Mouse (Mus musculus) E14TG2a.4 (cell line): ENCODE data around the gene Rnh1.

ENCODE experiments used
- H3K27me3 ChIP-seq: 2 replicates; pipeline ENCODE4 v1.6.1; 2014; ENCODE audit warnings: low read length, control low read depth; ENCODE audit not compliant: insufficient read depth
- H3K36me3 ChIP-seq: 2 replicates; pipeline ENCODE4 v1.6.1; 2014; ENCODE audit warnings: low read length, control low read depth; ENCODE audit not compliant: insufficient read depth
- H3K4me1 ChIP-seq: replicated peaks from 2 replicates; pipeline ENCODE4 v1.6.1; 2014; ENCODE audit warnings: low read depth, low read length, control low read depth
- H3K4me3 ChIP-seq: replicated peaks from 2 replicates; pipeline ENCODE4 v1.5.1; 2014; ENCODE audit warnings: mild to moderate bottlenecking, low read length
- H3K9me3 ChIP-seq: 2 replicates; pipeline ENCODE4 v1.6.1; 2014; ENCODE audit warnings: low read length, control low read depth
- CTCF ChIP-seq: conservative IDR thresholded peaks from 2 replicates; pipeline ENCODE4 v1.5.1; 2014; ENCODE audit warnings: low read length
- NANOG ChIP-seq: IDR thresholded peaks from 2 replicates; pipeline ENCODE4 v1.6.1; 2014; ENCODE audit warnings: borderline replicate concordance, low read length, mixed read lengths
- POU5F1 ChIP-seq: IDR thresholded peaks from 2 replicates; pipeline ENCODE4 v1.6.1; 2014; ENCODE audit warnings: low read length, borderline replicate concordance

The Rnh1 gene

GRCm38 (mm10) chr7:141131904-141132755 lies 40.5 kb downstream of the Rnh1 start:
- TF ChIP-seq CTCF (no peak), NANOG (no peak), POU5F1 (no peak)
- Histone ChIP-seq H3K36me3 (peaks cover 45% of the 10 kb centered on the region), H3K9me3 (no peaks in the 10 kb centered on the region), H3K4me3 (peak overlapping the region; percentile 91), H3K4me1 (peaks cover 67% of the 10 kb centered on the region), H3K27me3 (no peaks in the 10 kb centered on the region)

GRCm38 (mm10) chr7:141131024-141131820 lies 41.4 kb downstream of the Rnh1 start:
- Histone ChIP-seq H3K27me3 (no peaks in the 10 kb centered on the region), H3K4me3 (peak overlapping the region; percentile 91), H3K9me3 (no peaks in the 10 kb centered on the region), H3K36me3 (peaks cover 36% of the 10 kb centered on the region), H3K4me1 (peaks cover 73% of the 10 kb centered on the region)
- TF ChIP-seq NANOG (no peak), POU5F1 (no peak), CTCF (no peak)

- Histone ChIP-seq H3K27me3 (no peaks in the 10 kb centered on the region), H3K36me3 (no peaks in the 10 kb centered on the region), H3K9me3 (no peaks in the 10 kb centered on the region), H3K4me3 (peak overlapping the region; percentile 79), H3K4me1 (peaks cover 79% of the 10 kb centered on the region)
- TF ChIP-seq POU5F1 (no peak), CTCF (no peak), NANOG (no peak)
Observed at GRCm38 (mm10) chr7:141123517-141123856, 49.2 kb downstream of the Rnh1 start.

- Histone ChIP-seq H3K27me3 (no peaks in the 10 kb centered on the region), H3K36me3 (no peaks in the 10 kb centered on the region), H3K4me1 (peaks cover 84% of the 10 kb centered on the region), H3K4me3 (peak overlapping the region; percentile 79), H3K9me3 (no peaks in the 10 kb centered on the region)
- TF ChIP-seq POU5F1 (no peak), CTCF (no peak), NANOG (no peak)
Observed at GRCm38 (mm10) chr7:141122689-141123516, 49.8 kb downstream of the Rnh1 start.

GRCm38 (mm10) chr7:141122245-141122644 lies 50.4 kb downstream of the Rnh1 start, which contains the start of gene Ptdss2:
Ptdss2 (plus strand) TSS chr7:141122382.
- no peak for TF ChIP-seq POU5F1
- no peak for TF ChIP-seq CTCF
- no peak for TF ChIP-seq NANOG
- Histone ChIP-seq H3K36me3 (no peaks in the 10 kb centered on the region), H3K27me3 (no peaks in the 10 kb centered on the region), H3K4me1 (peaks cover 83% of the 10 kb centered on the region), H3K4me3 (peak within 1 kb of the TSS; percentile 79), H3K9me3 (no peaks in the 10 kb centered on the region)

- peaks cover 83% of the 10 kb centered on the region for H3K4me1 ChIP-seq
- no peaks in the 10 kb centered on the region for H3K27me3 ChIP-seq
- no peak overlapping the region for H3K4me3 ChIP-seq
- TF ChIP-seq CTCF: no peak
- peaks cover 4% of the 10 kb centered on the region; the same call in 1 of the 2 replicates for H3K36me3 ChIP-seq
- H3K9me3 ChIP-seq: no peaks in the 10 kb centered on the region
Observed at GRCm38 (mm10) chr7:141121051-141121531, 51.6 kb downstream of the Rnh1 start.

GRCm38 (mm10) chr7:141120605-141121004 lies 52.1 kb downstream of the Rnh1 start:
- peaks cover 9% of the 10 kb centered on the region for H3K36me3 ChIP-seq
- peaks cover 83% of the 10 kb centered on the region for H3K4me1 ChIP-seq
- no peaks in the 10 kb centered on the region for H3K9me3 ChIP-seq
- TF ChIP-seq CTCF (no peak), NANOG (no peak), POU5F1 (no peak)
- no peak overlapping the region for H3K4me3 ChIP-seq
- no peaks in the 10 kb centered on the region for H3K27me3 ChIP-seq

GRCm38 (mm10) chr7:141119487-141119886 lies 53.2 kb downstream of the Rnh1 start:
- Histone ChIP-seq H3K4me3 (no peak overlapping the region), H3K27me3 (no peaks in the 10 kb centered on the region), H3K36me3 (peaks cover 18% of the 10 kb centered on the region), H3K4me1 (peaks cover 82% of the 10 kb centered on the region), H3K9me3 (no peaks in the 10 kb centered on the region)
- TF ChIP-seq NANOG (no peak), CTCF (no peak), POU5F1 (no peak)
